Mouse (Mus musculus): ENCODE results near the gene Ttbk2. TPM values are rescaled to one million over a fixed set of nuclear protein-coding genes. Genes with fewer than 3 reads are reported as not detected.

Gene Ttbk2
- polyA plus RNA-seq, 1 experiment from 2014 or later = 11.1 TPM

DNA sequence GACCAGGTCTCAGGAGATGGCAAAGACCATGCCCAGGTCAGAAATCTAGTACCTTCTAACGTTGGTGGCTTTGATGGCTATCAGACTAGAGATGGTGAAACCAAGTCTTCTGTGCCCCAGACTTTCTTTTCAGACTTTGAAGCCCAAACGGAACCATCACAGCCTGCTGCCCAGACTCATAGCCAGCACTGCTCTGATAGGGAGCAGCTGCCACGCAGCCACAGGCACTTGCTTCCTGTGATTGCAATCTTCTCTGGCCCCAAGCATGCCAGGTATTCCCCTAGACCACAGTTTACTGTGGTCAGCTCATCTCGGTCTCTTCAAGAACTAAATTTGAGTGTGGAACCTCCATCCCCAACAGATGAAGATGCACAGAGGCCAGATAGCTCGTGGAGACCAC is 147.7 kb downstream of the Ttbk2 start:
- Histone ChIP-seq H3K9me3 (replicated peaks; ENCODE audit: control insufficient read depth, low read length, poor library complexity, severe bottlenecking) (no peaks in the 10 kb centered on the region), H3K4me1 (ENCODE audit: control insufficient read depth, insufficient read depth, low read length) (no peaks in the 10 kb centered on the region), H3K4me2 (ENCODE audit: low read length) (no peak overlapping the region), H3K36me3 (ENCODE audit: control insufficient read depth, insufficient read depth, low read length) (peaks cover 6% of the 10 kb centered on the region; the same call in 1 of the 2 replicates), H3K4me3 (ENCODE audit: low read depth, low read length) (no peak overlapping the region), H3K9ac (ENCODE audit: low read depth, low read length) (no peak overlapping the region), H3K27me3 (ENCODE audit: control insufficient read depth, insufficient read depth, low read depth, low read length) (no peaks in the 10 kb centered on the region), H3K27ac (ENCODE audit: low read length) (no peak overlapping the region)
- 74% methylated on average over 5 of the region's 5 CpGs for WGBS
- no peak for ATAC-seq

DNA sequence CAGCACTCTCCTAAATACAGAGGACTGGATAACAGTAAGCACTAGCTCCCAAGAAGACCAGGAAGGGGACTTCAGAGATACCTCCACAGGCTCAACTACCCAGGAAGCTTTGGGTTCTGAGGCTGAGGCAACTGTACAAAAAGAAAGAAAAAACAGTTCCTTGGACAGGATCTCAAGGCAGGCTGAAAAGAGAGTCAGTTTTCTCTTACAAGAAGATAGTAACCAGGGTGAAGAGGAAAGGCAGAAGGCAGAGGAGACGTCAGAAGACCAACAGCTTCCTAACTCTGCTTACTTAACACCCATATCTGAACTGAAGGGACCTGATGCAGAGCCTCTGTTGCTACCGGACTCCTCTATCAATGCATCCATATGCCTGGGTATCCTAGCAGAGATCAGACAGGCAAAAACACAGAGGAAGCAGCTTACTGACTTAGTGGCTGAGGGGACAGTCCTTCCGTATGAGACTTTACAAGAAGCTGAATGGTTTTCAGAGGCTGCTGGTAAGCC is 150.0 kb downstream of the Ttbk2 start:
- Histone ChIP-seq H3K4me1 (ENCODE audit: control insufficient read depth, insufficient read depth, low read length) (no peaks in the 10 kb centered on the region), H3K27ac (ENCODE audit: low read length) (no peak overlapping the region), H3K9me3 (replicated peaks; ENCODE audit: control insufficient read depth, low read length, poor library complexity, severe bottlenecking) (no peaks in the 10 kb centered on the region), H3K36me3 (ENCODE audit: control insufficient read depth, insufficient read depth, low read length) (peaks cover 11% of the 10 kb centered on the region; the same call in 1 of the 2 replicates), H3K9ac (ENCODE audit: low read depth, low read length) (no peak overlapping the region), H3K4me3 (ENCODE audit: low read depth, low read length) (no peak overlapping the region), H3K27me3 (ENCODE audit: control insufficient read depth, insufficient read depth, low read depth, low read length) (no peaks in the 10 kb centered on the region), H3K4me2 (ENCODE audit: low read length) (no peak overlapping the region)
- 91% methylated on average over 3 of the region's 3 CpGs for WGBS
- ATAC-seq = no peak

DNA sequence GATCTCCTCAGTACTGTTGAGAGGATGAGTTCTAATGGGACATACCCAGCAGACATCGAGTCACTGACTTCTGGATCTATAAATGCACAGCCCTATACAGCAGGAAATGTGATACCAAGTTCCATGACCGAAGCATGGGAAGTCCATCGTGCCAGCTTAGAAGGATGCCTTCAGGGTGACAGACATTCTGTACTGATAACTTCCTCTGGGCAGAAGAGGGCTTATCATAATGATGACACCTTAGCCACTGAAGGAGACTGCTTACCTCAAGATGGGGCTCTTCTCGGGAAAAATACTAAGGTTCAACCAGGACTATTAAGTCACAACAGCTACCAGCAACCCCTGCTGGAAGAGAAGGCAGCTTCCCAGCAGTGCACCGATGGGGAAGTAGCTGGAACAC is 152.6 kb downstream of the Ttbk2 start:
- Histone ChIP-seq H3K4me1 (ENCODE audit: control insufficient read depth, insufficient read depth, low read length) (no peaks in the 10 kb centered on the region), H3K9me3 (replicated peaks; ENCODE audit: control insufficient read depth, low read length, poor library complexity, severe bottlenecking) (no peaks in the 10 kb centered on the region), H3K9ac (ENCODE audit: low read depth, low read length) (no peak overlapping the region), H3K4me3 (ENCODE audit: low read depth, low read length) (no peak overlapping the region), H3K27ac (ENCODE audit: low read length) (no peak overlapping the region), H3K4me2 (ENCODE audit: low read length) (no peak overlapping the region), H3K27me3 (ENCODE audit: control insufficient read depth, insufficient read depth, low read depth, low read length) (no peaks in the 10 kb centered on the region), H3K36me3 (ENCODE audit: control insufficient read depth, insufficient read depth, low read length) (peaks cover 11% of the 10 kb centered on the region)
- ATAC-seq = no peak
- WGBS = 94% methylated on average over 5 of the region's 5 CpGs

Other genes starting within 250 kb of the Ttbk2 start
- 25.0 and 26.6 TPM in 2 replicates for gene Haus2, start 241.2 kb downstream of the Ttbk2 start, polyA plus RNA-seq (2015; fragmentation: Nextera tagmentation; extraction: Ambion mirVana)
- gene Lrrc57, start 241.1 kb downstream of the Ttbk2 start, polyA plus RNA-seq (2015; fragmentation: Nextera tagmentation; extraction: Ambion mirVana) = 30.0 and 32.3 TPM in 2 replicates
- gene Stard9, start 221.5 kb downstream of the Ttbk2 start, polyA plus RNA-seq (2015; fragmentation: Nextera tagmentation; extraction: Ambion mirVana) = 3.5 and 4.3 TPM in 2 replicates
- 5.2 and 6.0 TPM in 2 replicates for gene Cdan1, start 476 bp downstream of the Ttbk2 start, polyA plus RNA-seq (2015; fragmentation: Nextera tagmentation; extraction: Ambion mirVana)
- gene Ubr1, start 120.1 kb upstream of the Ttbk2 start, polyA plus RNA-seq (2015; fragmentation: Nextera tagmentation; extraction: Ambion mirVana) = 38.8 and 38.9 TPM in 2 replicates
- 12.9 and 13.1 TPM in 2 replicates for gene Tmem62, start 126.4 kb upstream of the Ttbk2 start, polyA plus RNA-seq (2015; fragmentation: Nextera tagmentation; extraction: Ambion mirVana)
- gene Ccndbp1, start 157.8 kb upstream of the Ttbk2 start, polyA plus RNA-seq (2015; fragmentation: Nextera tagmentation; extraction: Ambion mirVana) = 79.1 and 83.2 TPM in 2 replicates
- 0.16 and 0.25 TPM in 2 replicates for gene Epb42, start 186.5 kb upstream of the Ttbk2 start, polyA plus RNA-seq (2015; fragmentation: Nextera tagmentation; extraction: Ambion mirVana)
- gene Tgm5, start 235.2 kb upstream of the Ttbk2 start, polyA plus RNA-seq (2015; fragmentation: Nextera tagmentation; extraction: Ambion mirVana) = 0.07 and 0.09 TPM in 2 replicates

All from midbrain, embryonic 16.5 days (tissue).